Mouse (Mus musculus) heart, embryonic 12.5 days (tissue): ENCODE results near the gene Ggnbp2. TPM values are rescaled to one million over a fixed set of nuclear protein-coding genes. Genes with fewer than 3 reads are reported as not detected.
A peak's percentile ranks its signal among the peaks of the same experiment; 100 is the strongest.
"Not testable (repeated sequence)": the region's sequence is repeated elsewhere in the genome, so short reads cannot be mapped to it uniquely, and the experiment has no call there.

Source experiments
- ATAC-seq: fragments of 200-750 bp; cut with Nextera tagmentation; 2 replicates; pipeline ENCODE4 v1.8.0; 2017; ENCODE audit warnings: moderate TSS enrichment, moderate library complexity; ENCODE audit not compliant: insufficient number of reproducible peaks, low FRiP score
- H3K27ac ChIP-seq: fragments of 300-500 bp; sonication (generic); 2 replicates; pipeline ENCODE4 v1.5.1; 2016; ENCODE audit warnings: mild to moderate bottlenecking, moderate library complexity; ENCODE audit not compliant: poor library complexity, severe bottlenecking
- H3K27me3 ChIP-seq: fragments of 300-500 bp; sonication (generic); replicated peaks from 2 replicates; pipeline ENCODE4 v1.6.1; 2016; ENCODE audit warnings: mild to moderate bottlenecking, moderate library complexity
- H3K36me3 ChIP-seq: fragments of 300-500 bp; sonication (generic); 2 replicates; pipeline ENCODE4 v1.6.1; 2016; ENCODE audit warnings: mild to moderate bottlenecking, moderate library complexity
- H3K4me1 ChIP-seq: fragments of 300-500 bp; sonication (generic); replicated peaks from 2 replicates; pipeline ENCODE4 v1.6.1; 2016; ENCODE audit warnings: mild to moderate bottlenecking
- H3K4me2 ChIP-seq: fragments of 300-500 bp; sonication (generic); 2 replicates; pipeline ENCODE4 v1.6.1; 2016; ENCODE audit warnings: mild to moderate bottlenecking, moderate library complexity
- H3K4me3 ChIP-seq: fragments of 300-500 bp; sonication (generic); 2 replicates; pipeline ENCODE4 v1.5.1; 2016; ENCODE audit warnings: mild to moderate bottlenecking
- H3K9ac ChIP-seq: fragments of 300-500 bp; sonication (generic); 2 replicates; pipeline ENCODE4 v1.6.1; 2016; ENCODE audit warnings: mild to moderate bottlenecking, moderate library complexity
- H3K9me3 ChIP-seq: fragments of 300-500 bp; sonication (generic); replicated peaks from 2 replicates; pipeline ENCODE4 v1.6.1; 2016; ENCODE audit warnings: mild to moderate bottlenecking, moderate library complexity
- WGBS: fragments of 180-500 bp; shearing (Covaris S2); methylation state at CpG from one replicate; pipeline ENCODE4 v1.1.7; 2016; 5-methylcytosine and 5-hydroxymethylcytosine counted together
- polyA plus RNA-seq: library from polyadenylated mRNA; unstranded; fragments of >200 nt; fragmentation: Nextera tagmentation; extraction: Ambion mirVana; gene quantifications from 2 replicates; pipeline ENCODE4 v1.2.1, GENCODE M21; 2016

Gene Ggnbp2
- polyA plus RNA-seq, 1 experiment from 2014 or later = 55.5 TPM

GRCm38 (mm10) chr11:84879007-84879771, 8.6 kb upstream of the Ggnbp2 start:
- H3K9me3 ChIP-seq = no peaks in the 10 kb centered on the region
- ATAC-seq = no peak
- WGBS = 21% methylated on average over 7 of the region's 7 CpGs

GRCm38 (mm10) chr11:84876020-84876419, 5.4 kb upstream of the Ggnbp2 start:
- 58% methylated on average over 1 of the region's 1 CpGs for WGBS
- not testable (repeated sequence) for H3K4me2 ChIP-seq, H3K4me1 ChIP-seq, H3K9me3 ChIP-seq, H3K27ac ChIP-seq, H3K9ac ChIP-seq, ATAC-seq, H3K27me3 ChIP-seq, H3K4me3 ChIP-seq
- H3K36me3 ChIP-seq = peaks cover 17% of the 10 kb centered on the region; the same call in 1 of the 2 replicates

More at GRCm38 (mm10) chr11:84879007-84879771, 8.6 kb upstream of the Ggnbp2 start:
- Histone ChIP-seq H3K27me3 (no peaks in the 10 kb centered on the region), H3K27ac (peak overlapping the region; percentile 87), H3K4me3 (peak overlapping the region; percentile 82), H3K9ac (peak overlapping the region; percentile 84), H3K4me1 (peaks cover 16% of the 10 kb centered on the region), H3K4me2 (peak overlapping the region; percentile 94), H3K36me3 (peaks cover 31% of the 10 kb centered on the region)

GRCm38 (mm10) chr11:84873042-84873833, 2.6 kb upstream of the Ggnbp2 start:
- WGBS = 63% methylated on average over 1 of the region's 1 CpGs
- Histone ChIP-seq H3K27ac (no peak overlapping the region), H3K4me3 (no peak overlapping the region), H3K27me3 (no peaks in the 10 kb centered on the region), H3K9me3 (no peaks in the 10 kb centered on the region), H3K4me2 (no peak overlapping the region), H3K4me1 (no peaks in the 10 kb centered on the region), H3K9ac (no peak overlapping the region), H3K36me3 (peaks cover 16% of the 10 kb centered on the region; the same call in 1 of the 2 replicates)
- ATAC-seq = no peak

GRCm38 (mm10) chr11:84871548-84872069, 992 bp upstream of the Ggnbp2 start:
- Histone ChIP-seq H3K4me1 (peaks cover 3% of the 10 kb centered on the region), H3K27ac (peak overlapping the region; percentile 97), H3K4me3 (peak overlapping the region; percentile 100), H3K9me3 (no peaks in the 10 kb centered on the region), H3K36me3 (peaks cover 6% of the 10 kb centered on the region; the same call in 1 of the 2 replicates), H3K27me3 (no peaks in the 10 kb centered on the region), H3K9ac (peak overlapping the region; percentile 100), H3K4me2 (peak overlapping the region; percentile 88)
- 72% methylated on average over 4 of the region's 4 CpGs for WGBS
- no peak for ATAC-seq

GRCm38 (mm10) chr11:84871046-84871445, 429 bp upstream of the Ggnbp2 start:
- Histone ChIP-seq H3K27me3 (no peaks in the 10 kb centered on the region), H3K4me2 (peak overlapping the region; percentile 88), H3K9ac (peak overlapping the region; percentile 100), H3K27ac (peak overlapping the region; percentile 97), H3K36me3 (peaks cover 3% of the 10 kb centered on the region; the same call in 1 of the 2 replicates), H3K4me3 (peak overlapping the region; percentile 100), H3K9me3 (no peaks in the 10 kb centered on the region), H3K4me1 (peaks cover 3% of the 10 kb centered on the region)
- under 1% methylated on average over 10 of the region's 10 CpGs for WGBS
- ATAC-seq = peak; percentile 51

- under 1% methylated on average over 61 of the region's 61 CpGs for WGBS
- Histone ChIP-seq H3K4me1 (peaks cover 9% of the 10 kb centered on the region), H3K27ac (peak overlapping the region; percentile 97), H3K27me3 (no peaks in the 10 kb centered on the region), H3K9me3 (no peaks in the 10 kb centered on the region), H3K9ac (peak overlapping the region; percentile 100), H3K4me2 (peak overlapping the region; percentile 88), H3K4me3 (peak overlapping the region; percentile 100), H3K36me3 (peaks cover 3% of the 10 kb centered on the region; the same call in 1 of the 2 replicates)
- peak; percentile 81 for ATAC-seq
Observed at GRCm38 (mm10) chr11:84869537-84870232, 932 bp downstream of the Ggnbp2 start.

- Histone ChIP-seq H3K9me3 (no peaks in the 10 kb centered on the region), H3K36me3 (peaks cover 1% of the 10 kb centered on the region; the same call in 1 of the 2 replicates), H3K4me3 (peak overlapping the region; percentile 100), H3K4me1 (peaks cover 11% of the 10 kb centered on the region), H3K27me3 (no peaks in the 10 kb centered on the region), H3K9ac (peak overlapping the region; percentile 100), H3K27ac (peak overlapping the region; percentile 97), H3K4me2 (peak overlapping the region; percentile 88)
- no peak for ATAC-seq
- 8% methylated on average over 7 of the region's 7 CpGs for WGBS
Observed at GRCm38 (mm10) chr11:84868786-84869259, 1.8 kb downstream of the Ggnbp2 start.

GRCm38 (mm10) chr11:84867586-84867985, 3.0 kb downstream of the Ggnbp2 start:
- H3K36me3 ChIP-seq = peaks cover 5% of the 10 kb centered on the region
- no peaks in the 10 kb centered on the region for H3K9me3 ChIP-seq
- ATAC-seq = no peak
- no peak overlapping the region for H3K27ac ChIP-seq
- 90% methylated on average over 2 of the region's 2 CpGs for WGBS
- H3K9ac ChIP-seq = no peak overlapping the region
- peaks cover 11% of the 10 kb centered on the region for H3K4me1 ChIP-seq
- no peaks in the 10 kb centered on the region for H3K27me3 ChIP-seq
- H3K4me3 ChIP-seq = no peak overlapping the region
- peak overlapping the region; percentile 40; the same call in 1 of the 2 replicates for H3K4me2 ChIP-seq

GRCm38 (mm10) chr11:84865268-84865667, 5.3 kb downstream of the Ggnbp2 start:
- Histone ChIP-seq H3K36me3 (peaks cover 18% of the 10 kb centered on the region), H3K4me2 (no peak overlapping the region), H3K9ac (no peak overlapping the region), H3K4me3 (no peak overlapping the region), H3K4me1 (peaks cover 11% of the 10 kb centered on the region), H3K27ac (no peak overlapping the region), H3K27me3 (no peaks in the 10 kb centered on the region), H3K9me3 (no peaks in the 10 kb centered on the region)
- ATAC-seq = no peak
- 58% methylated on average over 2 of the region's 2 CpGs for WGBS

GRCm38 (mm10) chr11:84855285-84855684, 15.3 kb downstream of the Ggnbp2 start:
- H3K9me3 ChIP-seq = no peaks in the 10 kb centered on the region
- whole genome bisulfite sequencing = 94% methylated on average over 6 of the region's 6 CpGs
- H3K4me1 ChIP-seq = no peaks in the 10 kb centered on the region
- H3K27me3 ChIP-seq = no peaks in the 10 kb centered on the region
- H3K9ac ChIP-seq = no peak overlapping the region
- H3K27ac ChIP-seq = no peak overlapping the region
- peaks cover 54% of the 10 kb centered on the region for H3K36me3 ChIP-seq
- H3K4me2 ChIP-seq = no peak overlapping the region
- H3K4me3 ChIP-seq = no peak overlapping the region
- ATAC-seq = no peak
